Mouse (Mus musculus) lung, embryonic 14.5 days (tissue): ENCODE measurements around the gene Clcn6. TPM values are rescaled to one million over a fixed set of nuclear protein-coding genes. Genes with fewer than 3 reads are reported as not detected.

Experiments used
- ATAC-seq: fragments of 200-750 bp; cut with Nextera tagmentation; 2 replicates; pipeline ENCODE4 v1.8.0; 2017; ENCODE audit warnings: mild to moderate bottlenecking, moderate TSS enrichment, moderate library complexity; ENCODE audit not compliant: insufficient read depth
- DNase-seq: peaks from one replicate; pipeline ENCODE4 v3.0.0-alpha.2; 2015
- H3K27ac ChIP-seq: fragments of 300-500 bp; sonication (generic); 2 replicates; pipeline ENCODE4 v1.5.1; 2014; ENCODE audit warnings: low read depth, mild to moderate bottlenecking, moderate library complexity
- H3K27me3 ChIP-seq: fragments of 300-500 bp; sonication (generic); 2 replicates; pipeline ENCODE4 v1.6.1; 2014; ENCODE audit warnings: low read length, control low read depth; ENCODE audit not compliant: insufficient read depth
- H3K36me3 ChIP-seq: fragments of 300-500 bp; sonication (generic); 2 replicates; pipeline ENCODE4 v1.6.1; 2014; ENCODE audit warnings: control low read depth; ENCODE audit not compliant: insufficient read depth
- H3K4me1 ChIP-seq: fragments of 300-500 bp; sonication (generic); 2 replicates; pipeline ENCODE4 v1.6.1; 2014; ENCODE audit warnings: antibody characterized with exemption, control low read depth; ENCODE audit not compliant: insufficient read depth
- H3K4me2 ChIP-seq: fragments of 300-500 bp; sonication (generic); 2 replicates; pipeline ENCODE4 v1.6.1; 2014; ENCODE audit warnings: mild to moderate bottlenecking
- H3K4me3 ChIP-seq: fragments of 300-500 bp; sonication (generic); 2 replicates; pipeline ENCODE4 v1.5.1; 2014; ENCODE audit warnings: low read depth, low read length
- H3K9ac ChIP-seq: fragments of 300-500 bp; sonication (generic); 2 replicates; pipeline ENCODE4 v1.6.1; 2014
- H3K9me3 ChIP-seq: fragments of 300-500 bp; sonication (generic); 2 replicates; pipeline ENCODE4 v1.6.1; 2016; ENCODE audit warnings: low read depth, low read length, control low read depth
- CTCF ChIP-seq: IDR thresholded peaks from 2 replicates; pipeline ENCODE4 v1.5.1; 2016; ENCODE audit warnings: antibody characterized with exemption, low read depth
- WGBS: fragments of 180-500 bp; shearing (Covaris S2); extraction: QIAGEN DNeasy Blood & Tissue Kit; methylation state at CpG from one replicate; pipeline ENCODE4 v1.1.7; 2014; 5-methylcytosine and 5-hydroxymethylcytosine counted together
- polyA plus RNA-seq: library from polyadenylated mRNA; unstranded; fragments of >200 nt; fragmentation: Nextera tagmentation; extraction: Ambion mirVana; gene quantifications from 2 replicates; pipeline ENCODE4 v1.2.1, GENCODE M21; 2014

Gene Clcn6
- polyA plus RNA-seq, 1 experiment from 2014 or later, result 4.2 TPM

GRCm38 (mm10) chr4:148001013-148001789 lies 37.4 kb downstream of the Clcn6 start:
- H3K36me3 ChIP-seq, result peaks cover 14% of the 10 kb centered on the region; the same call in 1 of the 2 replicates
- no peaks in the 10 kb centered on the region for H3K4me1 ChIP-seq
- TF ChIP-seq CTCF, result no peak
- H3K4me3 ChIP-seq, result no peak overlapping the region
- ATAC-seq (no peak), DNase-seq (no peak)
- H3K27me3 ChIP-seq, result no peaks in the 10 kb centered on the region
- H3K4me2 ChIP-seq, result no peak overlapping the region
- H3K9me3 ChIP-seq, result no peaks in the 10 kb centered on the region
- no peak overlapping the region for H3K27ac ChIP-seq
- no peak overlapping the region for H3K9ac ChIP-seq
- 75% methylated on average over 17 of the region's 17 CpGs for WGBS

GRCm38 (mm10) chr4:148000202-148000772 lies 38.3 kb downstream of the Clcn6 start, which contains the start of gene Nppa:
Gene Nppa (plus strand): TSS chr4:148000722.
- WGBS, result 14% methylated on average over 12 of the region's 12 CpGs
- no peak within 1 kb of the TSS for H3K27ac ChIP-seq

GRCm38 (mm10) chr4:147995311-147995710 lies 43.3 kb downstream of the Clcn6 start:
- Histone ChIP-seq H3K4me2 (no peak overlapping the region), H3K9me3 (no peaks in the 10 kb centered on the region), H3K9ac (no peak overlapping the region), H3K4me1 (no peaks in the 10 kb centered on the region), H3K27me3 (no peaks in the 10 kb centered on the region), H3K4me3 (no peak overlapping the region), H3K36me3 (no peaks in the 10 kb centered on the region), H3K27ac (no peak overlapping the region)
- 72% methylated on average over 3 of the region's 3 CpGs for WGBS
- no peak for DNase-seq
- no peak for ATAC-seq
- no peak for TF ChIP-seq CTCF

More at GRCm38 (mm10) chr4:148000202-148000772, 38.3 kb downstream of the Clcn6 start, which contains the start of gene Nppa:
- Histone ChIP-seq H3K36me3 (peaks cover 4% of the 10 kb centered on the region; the same call in 1 of the 2 replicates), H3K27me3 (no peaks in the 10 kb centered on the region), H3K4me1 (no peaks in the 10 kb centered on the region), H3K9me3 (no peaks in the 10 kb centered on the region), H3K4me2 (no peak within 1 kb of the TSS), H3K4me3 (no peak within 1 kb of the TSS), H3K9ac (no peak within 1 kb of the TSS)
- no peak for TF ChIP-seq CTCF
- DNase-seq (no peak), ATAC-seq (no peak)

GRCm38 (mm10) chr4:147993571-147994095 lies 45.0 kb downstream of the Clcn6 start:
- Histone ChIP-seq H3K27ac (no peak overlapping the region), H3K27me3 (no peaks in the 10 kb centered on the region), H3K9ac (no peak overlapping the region), H3K9me3 (no peaks in the 10 kb centered on the region), H3K36me3 (no peaks in the 10 kb centered on the region), H3K4me1 (no peaks in the 10 kb centered on the region), H3K4me3 (no peak overlapping the region), H3K4me2 (no peak overlapping the region)
- ATAC-seq (no peak), DNase-seq (no peak)
- 56% methylated on average over 7 of the region's 7 CpGs for WGBS
- no peak for TF ChIP-seq CTCF

- Histone ChIP-seq H3K36me3 (no peaks in the 10 kb centered on the region), H3K4me3 (no peak within 1 kb of the TSS), H3K9me3 (no peaks in the 10 kb centered on the region), H3K9ac (no peak within 1 kb of the TSS), H3K4me2 (no peak within 1 kb of the TSS), H3K4me1 (no peaks in the 10 kb centered on the region), H3K27me3 (no peaks in the 10 kb centered on the region), H3K27ac (no peak within 1 kb of the TSS)
- TF ChIP-seq CTCF, result no peak
- 27% methylated on average over 20 of the region's 20 CpGs for WGBS
- peak; percentile 73 for DNase-seq
- peak; percentile 54; the same call in 1 of the 2 replicates for ATAC-seq
Observed at GRCm38 (mm10) chr4:147985205-147986132, 53.2 kb downstream of the Clcn6 start, which contains the start of gene Nppb. Gene Nppb (plus strand): TSS chr4:147985788.

GRCm38 (mm10) chr4:147979441-147979860 lies 59.2 kb downstream of the Clcn6 start:
- Histone ChIP-seq H3K27me3 (no peaks in the 10 kb centered on the region), H3K36me3 (no peaks in the 10 kb centered on the region), H3K9ac (no peak overlapping the region), H3K27ac (no peak overlapping the region), H3K4me3 (no peak overlapping the region), H3K4me2 (no peak overlapping the region), H3K9me3 (no peaks in the 10 kb centered on the region), H3K4me1 (no peaks in the 10 kb centered on the region)
- no peak for DNase-seq
- no peak for TF ChIP-seq CTCF
- ATAC-seq, result no peak
- 77% methylated on average over 7 of the region's 7 CpGs for WGBS
